Comparison of ENCODE assay signal across 8 mouse cellular contexts in the genomic region with DNA sequence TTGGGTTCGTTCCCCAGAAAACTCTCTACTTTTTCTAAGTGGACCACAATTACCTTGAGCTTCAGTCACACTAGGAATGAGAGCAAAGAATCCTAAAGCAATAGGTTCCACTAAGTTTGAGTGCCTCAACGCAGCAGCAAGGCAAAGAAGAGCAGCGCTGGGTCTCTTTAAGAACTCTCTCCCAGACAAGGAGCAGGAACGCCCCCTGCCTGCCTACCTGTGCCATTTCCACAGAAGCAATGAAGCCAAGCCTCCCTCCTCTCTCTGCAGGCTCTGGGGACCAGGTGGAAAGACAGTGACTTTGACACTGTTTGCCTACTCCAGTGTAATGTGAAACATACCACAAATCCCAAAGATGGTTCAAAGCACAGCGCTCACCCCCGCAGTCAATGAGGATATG. TPM values are rescaled to one million over a fixed set of nuclear protein-coding genes. Genes with fewer than 3 reads are reported as not detected.
A peak's percentile ranks its signal among the peaks of the same experiment; 100 is the strongest.
DNase-seq lines count a peak whose midpoint lies in the region; ATAC-seq and TF ChIP-seq lines count a peak whose summit lies in the region.

No protein-coding gene starts in this region.

- H3K4me2 ChIP-seq in midbrain, embryonic 14.5 days (ENCODE audit: low read length) = no peak overlapping the region
- H3K4me2 ChIP-seq in midbrain, embryonic 15.5 days = no peak overlapping the region
- H3K4me2 ChIP-seq in liver, postnatal 0 days (ENCODE audit: low read depth, low read length) = no peak overlapping the region

- peak; percentile 66 for TF ChIP-seq CTCF in heart, adult 2 months (IDR thresholded peaks at IDR 0.05)
- peak; percentile 57 for TF ChIP-seq CTCF in liver, postnatal 0 days (IDR thresholded peaks at IDR 0.05; ENCODE audit: low read depth)

- intact Hi-C loops in heart, adult 2 months (cut with DNase I) = loop anchor here (2.0 kb wide), 1 partner anchor 261 kb away; no protein-coding TSS in a partner anchor

- 53% methylated on average over 6 of the region's 6 CpGs for WGBS in heart, adult 2 months
- 40% methylated on average over 6 of the region's 6 CpGs for WGBS in midbrain, embryonic 14.5 days
- WGBS in midbrain, embryonic 15.5 days = 38% methylated on average over 6 of the region's 6 CpGs
- WGBS in liver, postnatal 0 days (ENCODE audit: insufficient replicate concordance) = 59% methylated on average over 6 of the region's 6 CpGs

- TF ChIP-seq EP300 in heart, adult 2 months (IDR thresholded peaks at IDR 0.05; ENCODE audit: insufficient read depth, low read depth, low read length) = no peak
- no peak for TF ChIP-seq EP300 in liver, postnatal 0 days (IDR thresholded peaks at IDR 0.05; ENCODE audit: low read depth)

- H3K9me3 ChIP-seq in midbrain, embryonic 14.5 days (ENCODE audit: control insufficient read depth, low read length) = no peaks in the 10 kb centered on the region
- no peaks in the 10 kb centered on the region for H3K9me3 ChIP-seq in midbrain, embryonic 15.5 days
- H3K9me3 ChIP-seq in liver, postnatal 0 days (ENCODE audit: low read length) = no peaks in the 10 kb centered on the region

- peak; percentile 5 to 39 for DNase-seq in heart, adult 2 months
- DNase-seq in heart, adult 8-10 months (ENCODE audit: low spot score) = no peak
- DNase-seq in midbrain, embryonic 14.5 days = peak; percentile 75
- peak; percentile 71 for DNase-seq in embryo, embryonic 10.5 days (ENCODE audit: low spot score)
- peak; percentile 33 for DNase-seq in liver, postnatal 0 days
- DNase-seq in layer of hippocampus, adult 8-10 months (ENCODE audit: low spot score in 2 of 2) = no peak

- no peak for ATAC-seq in midbrain, embryonic 14.5 days (ENCODE audit: low FRiP score, low TSS enrichment)
- no peak for ATAC-seq in midbrain, embryonic 15.5 days (replicated peaks)
- ATAC-seq in liver, postnatal 0 days = no peak
- no peak for ATAC-seq in erythroid progenitor cell, adult 5-6 weeks (replicated peaks; ENCODE audit: low FRiP score, poor library complexity, severe bottlenecking)

- H3K36me3 ChIP-seq in heart, adult 2 months (ENCODE audit: control insufficient read depth, insufficient read depth, low read length) = no peaks in the 10 kb centered on the region
- H3K36me3 ChIP-seq in midbrain, embryonic 14.5 days (ENCODE audit: control insufficient read depth, insufficient read depth, low read length) = no peaks in the 10 kb centered on the region
- no peaks in the 10 kb centered on the region for H3K36me3 ChIP-seq in midbrain, embryonic 15.5 days (replicated peaks)
- H3K36me3 ChIP-seq in liver, postnatal 0 days (replicated peaks; ENCODE audit: insufficient read depth, low read length) = 0 out of 2 replicates have a peak, but pooled peaks cover 2% of the 10 kb centered on the region

- H3K4me3 ChIP-seq in heart, adult 2 months = no peak overlapping the region
- H3K4me3 ChIP-seq in midbrain, embryonic 14.5 days (replicated peaks; ENCODE audit: low read depth, low read length) = no peak overlapping the region
- H3K4me3 ChIP-seq in midbrain, embryonic 15.5 days = no peak overlapping the region
- H3K4me3 ChIP-seq in liver, postnatal 0 days (ENCODE audit: low read depth, low read length) = no peak overlapping the region

- no peak overlapping the region for H3K27ac ChIP-seq in heart, adult 2 months
- no peak overlapping the region for H3K27ac ChIP-seq in midbrain, embryonic 14.5 days (replicated peaks; ENCODE audit: low read depth, low read length)
- no peak overlapping the region for H3K27ac ChIP-seq in midbrain, embryonic 15.5 days
- H3K27ac ChIP-seq in liver, postnatal 0 days (ENCODE audit: low read depth) = no peak overlapping the region

- no peaks in the 10 kb centered on the region for H3K79me2 ChIP-seq in heart, adult 2 months (replicated peaks; ENCODE audit: control insufficient read depth, insufficient read depth, low read length)

- no peak overlapping the region for H3K9ac ChIP-seq in heart, adult 2 months (ENCODE audit: low read depth, low read length)
- no peak overlapping the region for H3K9ac ChIP-seq in midbrain, embryonic 14.5 days (replicated peaks; ENCODE audit: low read length)
- no peak overlapping the region for H3K9ac ChIP-seq in midbrain, embryonic 15.5 days
- no peak overlapping the region for H3K9ac ChIP-seq in liver, postnatal 0 days (replicated peaks)

- no peaks in the 10 kb centered on the region for H3K4me1 ChIP-seq in heart, adult 2 months (ENCODE audit: control insufficient read depth, insufficient read depth, low read length)
- H3K4me1 ChIP-seq in midbrain, embryonic 14.5 days (ENCODE audit: control insufficient read depth, insufficient read depth, low read length) = no peaks in the 10 kb centered on the region
- H3K4me1 ChIP-seq in midbrain, embryonic 15.5 days = no peaks in the 10 kb centered on the region
- H3K4me1 ChIP-seq in liver, postnatal 0 days (ENCODE audit: insufficient read depth) = no peaks in the 10 kb centered on the region

- no peak for TF ChIP-seq POLR2A in heart, adult 2 months (IDR thresholded peaks at IDR 0.05; ENCODE audit: insufficient read depth, low read depth, low read length)

- no peaks in the 10 kb centered on the region for H3K27me3 ChIP-seq in heart, adult 2 months (ENCODE audit: control insufficient read depth, insufficient read depth, low read length)
- H3K27me3 ChIP-seq in midbrain, embryonic 14.5 days (ENCODE audit: control insufficient read depth, insufficient read depth, low read length) = no peaks in the 10 kb centered on the region
- H3K27me3 ChIP-seq in midbrain, embryonic 15.5 days (replicated peaks) = no peaks in the 10 kb centered on the region
- no peaks in the 10 kb centered on the region for H3K27me3 ChIP-seq in liver, postnatal 0 days (ENCODE audit: insufficient read depth, low read length)

RNA-seq across cellular contexts. Expression of gene Lrrc18, which starts 42.2 kb away (rescaled TPM):
- under 1 TPM; 0.25 to 0.50 TPM for total RNA-seq in heart, adult 2 months (2021)
- 0.55 and 0.61 TPM in 2 replicates for polyA plus RNA-seq in heart, adult 2 months (2012; rRNA removed)
- under 1 TPM; 0.16 to 0.32 (median 0.21) TPM for total RNA-seq in heart, adult 8-10 months (2022)
- polyA plus RNA-seq in midbrain, embryonic 14.5 days (2014; fragmentation: Nextera tagmentation; extraction: Ambion mirVana) = 0.45 and 0.51 TPM in 2 replicates
- 0.38 and 0.61 TPM in 2 replicates for polyA plus RNA-seq in midbrain, embryonic 15.5 days (2015; fragmentation: Nextera tagmentation; extraction: Ambion mirVana)
- polyA plus RNA-seq in liver, postnatal 0 days (2015; fragmentation: Nextera tagmentation; extraction: Ambion mirVana) = 0.06 and 0.11 TPM in 2 replicates
- not detected in 2 replicates for total RNA-seq in erythroid progenitor cell, adult 5-6 weeks (2015; ENCODE audit: low replicate concordance)
- total RNA-seq in erythroid progenitor cell, adult 5-6 weeks (2017; ENCODE audit: low replicate concordance) = not detected in 2 replicates
- total RNA-seq in layer of hippocampus, adult 8-10 months (2022) = under 1 TPM; 0.20 to 0.76 (median 0.40) TPM

Comparison
In these comparisons a context has a peak if more than half of its experiments do, and no peak if none do; other contexts are left out.
1. DNase-seq: peak in heart, adult 2 months (2 of 2), midbrain, embryonic 14.5 days (single experiment), embryo, embryonic 10.5 days (single experiment) and liver, postnatal 0 days (single experiment); none in heart, adult 8-10 months (single experiment) and layer of hippocampus, adult 8-10 months (0 of 2).